Mouse (Mus musculus) urinary bladder, adult 2 months (tissue): ENCODE results near the gene Cdkn2aip. TPM values are rescaled to one million over a fixed set of nuclear protein-coding genes. Genes with fewer than 3 reads are reported as not detected.

Experiments used
- polyA plus RNA-seq: library from polyadenylated mRNA; depleted of rRNA; stranded (reverse); fragments of >200 nt; gene quantifications from 2 replicates; pipeline ENCODE4 v1.2.3, GENCODE M21; 2012; rRNA removed

Gene Cdkn2aip
- polyA plus RNA-seq, 1 experiment = 14.2 TPM

Other genes starting within 250 kb of the Cdkn2aip start
- 24.8 and 27.4 TPM in 2 replicates for gene Trappc11, start 180.5 kb downstream of the Cdkn2aip start, polyA plus RNA-seq
- 16.5 and 16.9 TPM in 2 replicates for gene Rwdd4a, start 180.3 kb downstream of the Cdkn2aip start, polyA plus RNA-seq
- 25.1 and 29.0 TPM in 2 replicates for gene Ing2, start 38.4 kb downstream of the Cdkn2aip start, polyA plus RNA-seq
- not detected in 2 replicates for gene Cldn24, start 108.2 kb upstream of the Cdkn2aip start, polyA plus RNA-seq
- 1.6 and 2.0 TPM in 2 replicates for gene Cldn22, start 110.5 kb upstream of the Cdkn2aip start, polyA plus RNA-seq